Mouse (Mus musculus): Measurements from ENCODE around the gene Thrsp. TPM values are rescaled to one million over a fixed set of nuclear protein-coding genes. Genes with fewer than 3 reads are reported as not detected.

The Thrsp gene
- polyA plus RNA-seq, 1 experiment from 2014 or later: 2.4 TPM

GRCm38 (mm10) chr7:97427778-97428420 lies 10.4 kb upstream of the Thrsp start:
- Histone ChIP-seq H3K9me3 (ENCODE audit: low read length) (no peaks in the 10 kb centered on the region), H3K36me3 (ENCODE audit: insufficient read depth, low read length) (no peaks in the 10 kb centered on the region), H3K9ac (replicated peaks; ENCODE audit: low read depth) (no peak overlapping the region), H3K27me3 (replicated peaks; ENCODE audit: insufficient read depth, low read length) (no peaks in the 10 kb centered on the region), H3K27ac (ENCODE audit: low read length) (no peak overlapping the region), H3K4me3 (ENCODE audit: low read depth, low read length) (no peak overlapping the region), H3K4me2 (replicated peaks; ENCODE audit: low read depth, low read length) (no peak overlapping the region), H3K4me1 (ENCODE audit: insufficient read depth, low read depth, low read length) (peaks cover 3% of the 10 kb centered on the region; the same call in 1 of the 2 replicates)
- TF ChIP-seq EP300 (IDR thresholded peaks at IDR 0.05) (no peak), CTCF (IDR thresholded peaks at IDR 0.05) (peak; percentile 29)
- ATAC-seq (no peak), DNase-seq (ENCODE audit: low spot score) (no peak)
- WGBS: 76% methylated on average over 5 of the region's 5 CpGs

GRCm38 (mm10) chr7:97427296-97427695 lies 9.8 kb upstream of the Thrsp start:
- TF ChIP-seq EP300 (IDR thresholded peaks at IDR 0.05): no peak
- TF ChIP-seq CTCF (IDR thresholded peaks at IDR 0.05): no peak
- 74% methylated on average over 6 of the region's 6 CpGs for WGBS

GRCm38 (mm10) chr7:97426566-97426965 lies 9.0 kb upstream of the Thrsp start:
- no peak for TF ChIP-seq EP300 (IDR thresholded peaks at IDR 0.05)
- TF ChIP-seq CTCF (IDR thresholded peaks at IDR 0.05): no peak
- H3K27me3 ChIP-seq (replicated peaks; ENCODE audit: insufficient read depth, low read length): no peaks in the 10 kb centered on the region
- no peak overlapping the region for H3K4me3 ChIP-seq (ENCODE audit: low read depth, low read length)
- H3K9ac ChIP-seq (replicated peaks; ENCODE audit: low read depth): no peak overlapping the region
- ATAC-seq: peak; percentile 33; the same call in 1 of the 2 replicates
- H3K9me3 ChIP-seq (ENCODE audit: low read length): no peaks in the 10 kb centered on the region
- H3K27ac ChIP-seq (ENCODE audit: low read length): no peak overlapping the region
- H3K4me2 ChIP-seq (replicated peaks; ENCODE audit: low read depth, low read length): no peak overlapping the region
- no peaks in the 10 kb centered on the region for H3K36me3 ChIP-seq (ENCODE audit: insufficient read depth, low read length)
- DNase-seq (ENCODE audit: low spot score): peak; percentile 52
- 55% methylated on average over 6 of the region's 6 CpGs for WGBS
- H3K4me1 ChIP-seq (ENCODE audit: insufficient read depth, low read depth, low read length): peaks cover 3% of the 10 kb centered on the region

More at GRCm38 (mm10) chr7:97427296-97427695, 9.8 kb upstream of the Thrsp start:
- Histone ChIP-seq H3K9ac (replicated peaks; ENCODE audit: low read depth) (no peak overlapping the region), H3K9me3 (ENCODE audit: low read length) (no peaks in the 10 kb centered on the region), H3K27me3 (replicated peaks; ENCODE audit: insufficient read depth, low read length) (no peaks in the 10 kb centered on the region), H3K4me3 (ENCODE audit: low read depth, low read length) (no peak overlapping the region), H3K36me3 (ENCODE audit: insufficient read depth, low read length) (no peaks in the 10 kb centered on the region), H3K27ac (ENCODE audit: low read length) (no peak overlapping the region), H3K4me1 (ENCODE audit: insufficient read depth, low read depth, low read length) (peaks cover 3% of the 10 kb centered on the region; the same call in 1 of the 2 replicates), H3K4me2 (replicated peaks; ENCODE audit: low read depth, low read length) (no peak overlapping the region)
- no peak for ATAC-seq
- DNase-seq (ENCODE audit: low spot score): no peak

- peaks cover under 1% of the 10 kb centered on the region for H3K4me1 ChIP-seq (ENCODE audit: insufficient read depth, low read depth, low read length)
- no peaks in the 10 kb centered on the region for H3K27me3 ChIP-seq (replicated peaks; ENCODE audit: insufficient read depth, low read length)
- H3K9ac ChIP-seq (replicated peaks; ENCODE audit: low read depth): no peak overlapping the region
- H3K4me2 ChIP-seq (replicated peaks; ENCODE audit: low read depth, low read length): no peak overlapping the region
- H3K36me3 ChIP-seq (ENCODE audit: insufficient read depth, low read length): no peaks in the 10 kb centered on the region
- TF ChIP-seq CTCF (IDR thresholded peaks at IDR 0.05) (peak; percentile 96), EP300 (IDR thresholded peaks at IDR 0.05) (no peak)
- no peaks in the 10 kb centered on the region for H3K9me3 ChIP-seq (ENCODE audit: low read length)
- DNase-seq (ENCODE audit: low spot score) (peak; percentile 90), ATAC-seq (peak; percentile 79)
- H3K27ac ChIP-seq (ENCODE audit: low read length): no peak overlapping the region
- WGBS: 8% methylated on average over 12 of the region's 12 CpGs
- no peak overlapping the region for H3K4me3 ChIP-seq (ENCODE audit: low read depth, low read length)
These were observed 7.2 kb upstream of the Thrsp start for GRCm38 (mm10) chr7:97424621-97425245.

GRCm38 (mm10) chr7:97423754-97424153 lies 6.2 kb upstream of the Thrsp start:
- ATAC-seq: no peak

GRCm38 (mm10) chr7:97420958-97421651 lies 3.6 kb upstream of the Thrsp start:
- Histone ChIP-seq H3K4me3 (ENCODE audit: low read depth, low read length) (no peak overlapping the region), H3K36me3 (ENCODE audit: insufficient read depth, low read length) (no peaks in the 10 kb centered on the region), H3K4me1 (ENCODE audit: insufficient read depth, low read depth, low read length) (no peaks in the 10 kb centered on the region; the same call in 1 of the 2 replicates), H3K9me3 (ENCODE audit: low read length) (no peaks in the 10 kb centered on the region), H3K27me3 (replicated peaks; ENCODE audit: insufficient read depth, low read length) (no peaks in the 10 kb centered on the region), H3K27ac (ENCODE audit: low read length) (no peak overlapping the region), H3K9ac (replicated peaks; ENCODE audit: low read depth) (no peak overlapping the region), H3K4me2 (replicated peaks; ENCODE audit: low read depth, low read length) (no peak overlapping the region)
- 65% methylated on average over 8 of the region's 8 CpGs for WGBS
- ATAC-seq (peak; percentile 56), DNase-seq (ENCODE audit: low spot score) (peak; percentile 39)
- TF ChIP-seq EP300 (IDR thresholded peaks at IDR 0.05) (no peak), CTCF (IDR thresholded peaks at IDR 0.05) (no peak)

More at GRCm38 (mm10) chr7:97423754-97424153, 6.2 kb upstream of the Thrsp start:
- no peak for TF ChIP-seq CTCF (IDR thresholded peaks at IDR 0.05)
- no peak for TF ChIP-seq EP300 (IDR thresholded peaks at IDR 0.05)
- H3K27ac ChIP-seq (ENCODE audit: low read length): no peak overlapping the region
- no peaks in the 10 kb centered on the region for H3K27me3 ChIP-seq (replicated peaks; ENCODE audit: insufficient read depth, low read length)
- no peak overlapping the region for H3K4me2 ChIP-seq (replicated peaks; ENCODE audit: low read depth, low read length)
- 44% methylated on average over 5 of the region's 5 CpGs for WGBS
- H3K9me3 ChIP-seq (ENCODE audit: low read length): no peaks in the 10 kb centered on the region
- no peaks in the 10 kb centered on the region for H3K36me3 ChIP-seq (ENCODE audit: insufficient read depth, low read length)
- H3K9ac ChIP-seq (replicated peaks; ENCODE audit: low read depth): no peak overlapping the region
- DNase-seq (ENCODE audit: low spot score): no peak
- H3K4me1 ChIP-seq (ENCODE audit: insufficient read depth, low read depth, low read length): no peaks in the 10 kb centered on the region; the same call in 1 of the 2 replicates
- H3K4me3 ChIP-seq (ENCODE audit: low read depth, low read length): no peak overlapping the region
